Mouse (Mus musculus) cortical plate, adult 2 months (tissue): ENCODE results near the gene Mtcl1. TPM values are rescaled to one million over a fixed set of nuclear protein-coding genes. Genes with fewer than 3 reads are reported as not detected.

Experiments
- H3K27ac ChIP-seq: fragments of 200-500 bp; 2 replicates; pipeline ENCODE4 v1.5.1; 2012; ENCODE audit warnings: low read length, control low read depth, inconsistent platforms; ENCODE audit not compliant: insufficient read depth
- H3K4me1 ChIP-seq: fragments of 200-500 bp; 2 replicates; pipeline ENCODE4 v1.6.1; 2011; ENCODE audit warnings: low read length; ENCODE audit not compliant: control insufficient read depth, insufficient read depth
- H3K4me3 ChIP-seq: fragments of 200-500 bp; 2 replicates; pipeline ENCODE4 v1.5.1; 2011; ENCODE audit warnings: mild to moderate bottlenecking, low read length, control low read depth; ENCODE audit not compliant: insufficient read depth
- CTCF ChIP-seq: fragments of 200-500 bp; IDR thresholded peaks from 2 replicates; pipeline ENCODE4 v1.5.1; 2011; ENCODE audit warnings: mild to moderate bottlenecking, control low read depth, low read length; ENCODE audit not compliant: insufficient read depth; ENCODE audit errors: extremely low read depth
- POLR2A ChIP-seq: fragments of 200-500 bp; IDR thresholded peaks from 2 replicates; pipeline ENCODE4 v1.6.1; 2011; ENCODE audit warnings: mild to moderate bottlenecking, low read length, control low read depth; ENCODE audit not compliant: insufficient read depth; ENCODE audit errors: extremely low read depth
- polyA plus RNA-seq: library from polyadenylated mRNA; depleted of rRNA; stranded (reverse); fragments of >200 nt; gene quantifications from 2 replicates; pipeline ENCODE4 v1.2.3, GENCODE M21; 2012

Gene Mtcl1
- polyA plus RNA-seq, 1 experiment = 47.8 TPM

- H3K4me1 ChIP-seq = peaks cover 9% of the 10 kb centered on the region
- no peak overlapping the region for H3K27ac ChIP-seq
- TF ChIP-seq CTCF (no peak), POLR2A (no peak)
- no peak overlapping the region for H3K4me3 ChIP-seq
Measured at GRCm38 (mm10) chr17:66401596-66402265, 47.8 kb downstream of the Mtcl1 start.

GRCm38 (mm10) chr17:66399780-66400179 lies 49.8 kb downstream of the Mtcl1 start:
- no peak for TF ChIP-seq POLR2A
- TF ChIP-seq CTCF = no peak
- Histone ChIP-seq H3K4me3 (no peak overlapping the region), H3K4me1 (peaks cover 5% of the 10 kb centered on the region), H3K27ac (no peak overlapping the region)

- H3K4me3 ChIP-seq = no peak overlapping the region
- no peak overlapping the region for H3K27ac ChIP-seq
- TF ChIP-seq CTCF = no peak
- no peak for TF ChIP-seq POLR2A
- peaks cover 5% of the 10 kb centered on the region; the same call in 1 of the 2 replicates for H3K4me1 ChIP-seq
Measured at GRCm38 (mm10) chr17:66394571-66394970, 55.0 kb downstream of the Mtcl1 start.

GRCm38 (mm10) chr17:66388307-66388706 lies 61.2 kb downstream of the Mtcl1 start:
- TF ChIP-seq CTCF = no peak
- no peak for TF ChIP-seq POLR2A
- no peak overlapping the region for H3K27ac ChIP-seq

GRCm38 (mm10) chr17:66381338-66381737 lies 68.2 kb downstream of the Mtcl1 start:
- Histone ChIP-seq H3K4me3 (no peak overlapping the region), H3K4me1 (peaks cover 2% of the 10 kb centered on the region; the same call in 1 of the 2 replicates), H3K27ac (no peak overlapping the region)
- TF ChIP-seq CTCF (no peak), POLR2A (no peak)

More at GRCm38 (mm10) chr17:66388307-66388706, 61.2 kb downstream of the Mtcl1 start:
- H3K4me1 ChIP-seq = no peaks in the 10 kb centered on the region
- H3K4me3 ChIP-seq = no peak overlapping the region

- H3K27ac ChIP-seq = no peak overlapping the region
- H3K4me3 ChIP-seq = no peak overlapping the region
- TF ChIP-seq POLR2A (no peak), CTCF (no peak)
- H3K4me1 ChIP-seq = peaks cover 2% of the 10 kb centered on the region; the same call in 1 of the 2 replicates
Measured at GRCm38 (mm10) chr17:66379900-66380857, 69.4 kb downstream of the Mtcl1 start.

- no peak overlapping the region for H3K4me3 ChIP-seq
- no peak for TF ChIP-seq POLR2A
- no peak for TF ChIP-seq CTCF
- no peak overlapping the region for H3K27ac ChIP-seq
- peaks cover 2% of the 10 kb centered on the region; the same call in 1 of the 2 replicates for H3K4me1 ChIP-seq
Measured at GRCm38 (mm10) chr17:66379308-66379707, 70.2 kb downstream of the Mtcl1 start.

GRCm38 (mm10) chr17:66378127-66378526 lies 71.4 kb downstream of the Mtcl1 start:
- no peak for TF ChIP-seq CTCF
- no peak for TF ChIP-seq POLR2A
- Histone ChIP-seq H3K4me1 (peaks cover 2% of the 10 kb centered on the region; the same call in 1 of the 2 replicates), H3K27ac (no peak overlapping the region), H3K4me3 (no peak overlapping the region)

- peaks cover 2% of the 10 kb centered on the region; the same call in 1 of the 2 replicates for H3K4me1 ChIP-seq
Measured at GRCm38 (mm10) chr17:66374633-66375272, 74.8 kb downstream of the Mtcl1 start.

More at GRCm38 (mm10) chr17:66374633-66375272, 74.8 kb downstream of the Mtcl1 start:
- TF ChIP-seq POLR2A (no peak), CTCF (no peak)
- Histone ChIP-seq H3K27ac (no peak overlapping the region), H3K4me3 (no peak overlapping the region)
